Mouse (Mus musculus) myocyte (in vitro differentiated cells): ENCODE data around the gene Melk. TPM values are rescaled to one million over a fixed set of nuclear protein-coding genes. Genes with fewer than 3 reads are reported as not detected.

Experiments
- H3K27me3 ChIP-seq: one replicate; pipeline ENCODE4 v1.6.1; 2011; ENCODE audit not compliant: control insufficient read depth, insufficient read depth, insufficient read length
- H3K36me3 ChIP-seq: one replicate; pipeline ENCODE4 v1.6.1; 2011; ENCODE audit not compliant: control insufficient read depth, insufficient read depth
- H3K4me2 ChIP-seq: one replicate; pipeline ENCODE4 v1.6.1; 2011; ENCODE audit warnings: low read depth, control low read depth
- H3K4me3 ChIP-seq: one replicate; pipeline ENCODE4 v1.5.1; 2011; ENCODE audit warnings: mild to moderate bottlenecking, control low read depth, moderate library complexity
- H3K79me2 ChIP-seq: one replicate; pipeline ENCODE4 v1.6.1; 2011; ENCODE audit not compliant: control insufficient read depth, insufficient read depth
- H3ac ChIP-seq: one replicate; pipeline ENCODE4 v1.6.1; 2011; ENCODE audit not compliant: control insufficient read depth, insufficient read length
- CEBPB ChIP-seq: IDR thresholded peaks from 2 replicates; pipeline ENCODE4 v1.6.1; 2011; ENCODE audit warnings: mild to moderate bottlenecking, moderate library complexity; ENCODE audit not compliant: poor library complexity, insufficient read depth, severe bottlenecking
- E2F4 ChIP-seq: IDR thresholded peaks from one replicate; pipeline ENCODE4 v1.6.1; 2011; ENCODE audit warnings: mild to moderate bottlenecking, control low read depth, moderate library complexity; ENCODE audit not compliant: insufficient read depth
- MAX ChIP-seq: IDR thresholded peaks from one replicate; pipeline ENCODE4 v1.6.1; 2011; ENCODE audit warnings: low read depth, mild to moderate bottlenecking, control low read depth
- MYOD1 ChIP-seq, 3 experiments: IDR thresholded peaks; one replicate each; pipeline ENCODE4 v1.6.1; 2011; ENCODE audit warnings: control low read depth in 2 of 3, low read depth in 2 of 3, mild to moderate bottlenecking in 2 of 3, moderate library complexity in 1 of 3; ENCODE audit not compliant: insufficient read length in 2 of 3, control insufficient read depth in 1 of 3
- MYOG ChIP-seq, 3 experiments: IDR thresholded peaks; one replicate each; pipeline ENCODE4 v1.6.1; 2011; ENCODE audit warnings: control low read depth in 2 of 3, low read depth in 2 of 3, mild to moderate bottlenecking in 2 of 3; ENCODE audit not compliant: insufficient read length in 2 of 3, control insufficient read depth in 1 of 3, insufficient read depth in 1 of 3
- POLR2A ChIP-seq: IDR thresholded peaks from one replicate; pipeline ENCODE4 v1.6.1; 2011; ENCODE audit warnings: low read depth, mild to moderate bottlenecking, control low read depth, moderate library complexity; ENCODE audit not compliant: insufficient read length
- POLR2AphosphoS2 ChIP-seq: IDR thresholded peaks from one replicate; pipeline ENCODE4 v1.6.1; 2011; ENCODE audit warnings: low read depth, control low read depth; ENCODE audit not compliant: insufficient read length
- REST ChIP-seq: IDR thresholded peaks from one replicate; pipeline ENCODE4 v1.6.1; 2011; ENCODE audit warnings: mild to moderate bottlenecking, control low read depth, moderate library complexity; ENCODE audit not compliant: insufficient read depth, insufficient read length
- SRF ChIP-seq: IDR thresholded peaks from one replicate; pipeline ENCODE4 v1.6.1; 2011; ENCODE audit warnings: low read depth; ENCODE audit not compliant: control insufficient read depth, insufficient read length
- TCF12 ChIP-seq: IDR thresholded peaks from one replicate; pipeline ENCODE4 v1.6.1; 2011; ENCODE audit warnings: mild to moderate bottlenecking, control low read depth; ENCODE audit not compliant: poor library complexity, insufficient read depth, severe bottlenecking
- TCF3 ChIP-seq: IDR thresholded peaks from one replicate; pipeline ENCODE4 v1.6.1; 2011; ENCODE audit warnings: low read depth, control low read depth; ENCODE audit not compliant: insufficient read length
- USF1 ChIP-seq: IDR thresholded peaks from one replicate; pipeline ENCODE4 v1.6.1; 2011; ENCODE audit warnings: low read depth, mild to moderate bottlenecking, control low read depth, moderate library complexity
- polyA plus RNA-seq: library from polyadenylated mRNA; unstranded; fragments of >200 nt; fragmentation: generic; extraction: Trizol; gene quantifications from one replicate; pipeline ENCODE4 v1.2.1, GENCODE M21; 2012; ENCODE audit warnings: missing spikeins

Melk gene
- polyA plus RNA-seq = 8.9 TPM

DNA sequence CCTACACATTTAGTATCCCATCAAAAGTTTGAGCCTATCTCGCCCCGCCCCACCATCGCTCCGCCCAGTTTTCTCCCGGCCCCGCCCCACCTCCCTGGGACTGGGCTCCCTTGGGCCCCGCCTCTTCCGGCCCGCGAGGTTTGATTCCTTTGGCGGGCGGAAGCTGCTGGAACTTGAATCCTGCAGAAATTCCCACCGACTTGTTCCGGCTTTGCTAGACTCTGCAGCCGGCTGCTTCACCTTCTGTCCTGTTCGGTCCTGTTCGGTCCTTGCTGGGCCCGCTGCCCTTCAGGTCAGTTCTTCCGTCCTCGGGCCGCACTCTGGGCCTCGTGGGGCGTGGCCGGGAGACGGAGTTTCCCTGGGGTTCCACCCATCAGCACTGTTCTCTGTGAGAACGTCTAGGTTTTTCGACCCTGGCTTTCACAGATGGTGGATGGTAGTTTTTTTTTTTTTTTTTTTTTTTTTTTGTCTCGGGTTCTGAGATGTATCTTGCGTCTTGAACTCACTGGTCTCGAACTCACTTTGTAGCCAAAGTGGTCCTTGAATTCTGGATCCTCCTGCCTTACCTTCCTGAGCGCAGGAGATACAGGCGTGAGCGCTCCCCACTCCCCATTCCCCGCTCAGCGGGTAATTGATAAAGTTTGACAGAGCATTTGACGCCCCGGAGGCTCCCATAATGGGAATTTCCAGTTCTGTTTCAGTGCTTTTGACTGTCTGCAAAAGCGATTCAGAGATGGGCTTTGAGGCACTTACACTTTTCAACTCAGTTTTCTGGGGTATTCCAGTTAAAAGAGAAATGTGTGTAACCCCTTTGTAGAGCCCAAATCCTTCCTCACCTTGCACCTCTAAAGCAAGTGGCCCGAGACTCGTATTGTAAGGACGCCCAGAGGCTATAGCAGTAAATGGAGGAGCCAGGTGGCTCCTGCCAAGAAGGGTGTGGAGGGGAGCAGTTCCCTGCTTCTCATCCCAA lies at the start of gene Melk:
Gene Melk (plus strand): TSS at position 96 of the 970 bp plus-strand sequence.
- peaks cover 28% of the 10 kb centered on the region for H3K79me2 ChIP-seq
- peaks cover 3% of the 10 kb centered on the region for H3K27me3 ChIP-seq
- peak within 1 kb of the TSS; percentile 78 for H3K4me2 ChIP-seq
- TF ChIP-seq POLR2AphosphoS2 = peak; percentile 32
- no peak for TF ChIP-seq TCF12
- no peak for TF ChIP-seq CEBPB
- TF ChIP-seq E2F4 = peak; percentile 95
- peak; percentile 18 for TF ChIP-seq SRF
- TF ChIP-seq MYOG (IDR thresholded peaks at IDR 0.05; ENCODE audit: control insufficient read depth in 1 of 3, insufficient read depth in 1 of 3, insufficient read length in 2 of 3, low read depth in 2 of 3) = no peak
- TF ChIP-seq USF1 = no peak
- peak; percentile 34 for TF ChIP-seq POLR2A
- no peak for TF ChIP-seq MAX
- peaks cover 3% of the 10 kb centered on the region for H3K36me3 ChIP-seq
- peak within 1 kb of the TSS; percentile 73 for H3K4me3 ChIP-seq
- peak within 1 kb of the TSS; percentile 11 for H3ac ChIP-seq

DNA sequence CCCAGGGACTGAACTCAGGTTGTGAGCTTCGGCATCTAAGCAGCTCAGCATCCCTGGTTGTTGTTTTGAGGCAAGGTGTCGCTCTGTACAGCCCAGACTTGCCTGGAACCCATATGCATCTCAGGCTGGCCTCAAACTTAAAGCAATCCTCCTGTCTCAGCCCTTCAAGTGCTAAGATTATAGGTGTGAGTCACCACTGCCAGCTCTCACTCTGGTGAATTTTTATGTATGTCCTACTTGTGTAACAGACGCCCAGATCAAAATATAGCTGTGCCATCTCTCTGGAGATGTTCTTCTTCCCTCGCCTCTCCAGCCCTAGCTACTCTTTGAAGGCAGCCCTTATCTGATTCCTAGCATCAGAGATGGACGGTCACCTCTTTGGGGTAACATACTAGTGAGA lies 49.2 kb upstream of the Melk start:
- TF ChIP-seq MAX = no peak
- no peak for TF ChIP-seq TCF12
- no peak for TF ChIP-seq POLR2A
- no peak for TF ChIP-seq E2F4
- no peak for TF ChIP-seq CEBPB
- no peak for TF ChIP-seq MYOD1 (IDR thresholded peaks at IDR 0.05; ENCODE audit: control insufficient read depth in 1 of 3, insufficient read length in 2 of 3, low read depth in 2 of 3)
- no peak for TF ChIP-seq POLR2AphosphoS2
- TF ChIP-seq REST = no peak
- TF ChIP-seq SRF = no peak
- no peak for TF ChIP-seq USF1
- no peak for TF ChIP-seq TCF3
- no peak for TF ChIP-seq MYOG (IDR thresholded peaks at IDR 0.05; ENCODE audit: control insufficient read depth in 1 of 3, insufficient read depth in 1 of 3, insufficient read length in 2 of 3, low read depth in 2 of 3)
- no peak overlapping the region for H3K4me2 ChIP-seq

GRCm38 (mm10) chr4:44251966-44252916 lies 48.4 kb upstream of the Melk start:
- TF ChIP-seq USF1 (no peak), CEBPB (no peak), TCF12 (no peak), REST (no peak), POLR2AphosphoS2 (no peak), MAX (no peak), MYOD1 (IDR thresholded peaks at IDR 0.05; ENCODE audit: control insufficient read depth in 1 of 3, insufficient read length in 2 of 3, low read depth in 2 of 3) (no peak), POLR2A (no peak), TCF3 (no peak), E2F4 (no peak), MYOG (IDR thresholded peaks at IDR 0.05; ENCODE audit: control insufficient read depth in 1 of 3, insufficient read depth in 1 of 3, insufficient read length in 2 of 3, low read depth in 2 of 3) (no peak), SRF (no peak)
- Histone ChIP-seq H3K27me3 (peaks cover 17% of the 10 kb centered on the region), H3K79me2 (no peaks in the 10 kb centered on the region), H3K4me2 (no peak overlapping the region), H3ac (no peak overlapping the region), H3K36me3 (no peaks in the 10 kb centered on the region), H3K4me3 (no peak overlapping the region)

More for the DNA sequence above, 49.2 kb upstream of the Melk start:
- H3K79me2 ChIP-seq = no peaks in the 10 kb centered on the region
- H3K27me3 ChIP-seq = peaks cover 19% of the 10 kb centered on the region
- H3K4me3 ChIP-seq = no peak overlapping the region
- no peaks in the 10 kb centered on the region for H3K36me3 ChIP-seq
- H3ac ChIP-seq = no peak overlapping the region

GRCm38 (mm10) chr4:44253191-44253590 lies 47.5 kb upstream of the Melk start:
- TF ChIP-seq SRF (no peak), REST (no peak), TCF12 (no peak), MAX (no peak), MYOG (IDR thresholded peaks at IDR 0.05; ENCODE audit: control insufficient read depth in 1 of 3, insufficient read depth in 1 of 3, insufficient read length in 2 of 3, low read depth in 2 of 3) (no peak), TCF3 (no peak), E2F4 (no peak), MYOD1 (IDR thresholded peaks at IDR 0.05; ENCODE audit: control insufficient read depth in 1 of 3, insufficient read length in 2 of 3, low read depth in 2 of 3) (no peak), POLR2A (no peak)
- peaks cover 15% of the 10 kb centered on the region for H3K27me3 ChIP-seq
- no peak overlapping the region for H3ac ChIP-seq
- H3K79me2 ChIP-seq = no peaks in the 10 kb centered on the region
- no peak overlapping the region for H3K4me3 ChIP-seq
- no peak overlapping the region for H3K4me2 ChIP-seq
- no peaks in the 10 kb centered on the region for H3K36me3 ChIP-seq
